Mouse (Mus musculus): ENCODE results near the gene Cdx4. TPM values are rescaled to one million over a fixed set of nuclear protein-coding genes. Genes with fewer than 3 reads are reported as not detected.

Cdx4 gene
- polyA plus RNA-seq (2015; fragmentation: Nextera tagmentation; extraction: Ambion mirVana) = not detected in 2 replicates

GRCm38 (mm10) chrX:103321146-103321545 lies at the start of gene Cdx4:
Gene Cdx4 (plus strand): TSS chrX:103321398.
- H3K4me3 ChIP-seq (ENCODE audit: low read length) = 0 out of 2 replicates have a peak within 1 kb of the TSS, but pooled peaks have one; percentile 12

GRCm38 (mm10) chrX:103274325-103274724 lies 46.9 kb upstream of the Cdx4 start:
- Histone ChIP-seq H3K9me3 (ENCODE audit: control insufficient read depth, low read length) (no peaks in the 10 kb centered on the region), H3K9ac (ENCODE audit: low read depth, low read length) (no peak overlapping the region), H3K36me3 (ENCODE audit: control insufficient read depth, insufficient read depth, low read length) (no peaks in the 10 kb centered on the region), H3K4me1 (ENCODE audit: control insufficient read depth, insufficient read depth, low read length) (no peaks in the 10 kb centered on the region), H3K4me3 (ENCODE audit: low read length) (no peak overlapping the region), H3K4me2 (ENCODE audit: low read depth, low read length) (no peak overlapping the region), H3K27me3 (replicated peaks; ENCODE audit: control insufficient read depth, insufficient read depth, low read length) (no peaks in the 10 kb centered on the region), H3K27ac (ENCODE audit: low read length) (no peak overlapping the region)
- ATAC-seq = no peak
- WGBS = 85% methylated on average over 4 of the region's 5 CpGs

More at GRCm38 (mm10) chrX:103321146-103321545, at the start of gene Cdx4:
- no peak within 1 kb of the TSS for H3K9ac ChIP-seq (ENCODE audit: low read depth, low read length)
- H3K9me3 ChIP-seq (ENCODE audit: control insufficient read depth, low read length) = no peaks in the 10 kb centered on the region
- H3K27me3 ChIP-seq (replicated peaks; ENCODE audit: control insufficient read depth, insufficient read depth, low read length) = peaks cover 25% of the 10 kb centered on the region
- WGBS = 38% methylated on average over 13 of the region's 13 CpGs
- no peaks in the 10 kb centered on the region for H3K4me1 ChIP-seq (ENCODE audit: control insufficient read depth, insufficient read depth, low read length)
- no peak within 1 kb of the TSS for H3K4me2 ChIP-seq (ENCODE audit: low read depth, low read length)
- H3K27ac ChIP-seq (ENCODE audit: low read length) = no peak within 1 kb of the TSS
- no peaks in the 10 kb centered on the region for H3K36me3 ChIP-seq (ENCODE audit: control insufficient read depth, insufficient read depth, low read length)
- no peak for ATAC-seq

- Histone ChIP-seq H3K4me3 (ENCODE audit: low read length) (no peak overlapping the region), H3K9me3 (ENCODE audit: control insufficient read depth, low read length) (no peaks in the 10 kb centered on the region), H3K36me3 (ENCODE audit: control insufficient read depth, insufficient read depth, low read length) (no peaks in the 10 kb centered on the region), H3K4me1 (ENCODE audit: control insufficient read depth, insufficient read depth, low read length) (no peaks in the 10 kb centered on the region), H3K4me2 (ENCODE audit: low read depth, low read length) (no peak overlapping the region), H3K27me3 (replicated peaks; ENCODE audit: control insufficient read depth, insufficient read depth, low read length) (peaks cover 5% of the 10 kb centered on the region; the same call in 1 of the 2 replicates), H3K9ac (ENCODE audit: low read depth, low read length) (no peak overlapping the region), H3K27ac (ENCODE audit: low read length) (no peak overlapping the region)
- WGBS = 31% methylated on average over 4 of the region's 4 CpGs
- no peak for ATAC-seq
These were observed 34.1 kb upstream of the Cdx4 start for GRCm38 (mm10) chrX:103286899-103287722.

GRCm38 (mm10) chrX:103287846-103288377 lies 33.3 kb upstream of the Cdx4 start:
- peak; percentile 42; the same call in 1 of the 2 replicates for ATAC-seq
- H3K4me1 ChIP-seq (ENCODE audit: control insufficient read depth, insufficient read depth, low read length) = no peaks in the 10 kb centered on the region
- no peaks in the 10 kb centered on the region for H3K9me3 ChIP-seq (ENCODE audit: control insufficient read depth, low read length)
- H3K27ac ChIP-seq (ENCODE audit: low read length) = no peak overlapping the region
- H3K4me2 ChIP-seq (ENCODE audit: low read depth, low read length) = no peak overlapping the region
- WGBS = 29% methylated on average over 10 of the region's 10 CpGs
- H3K36me3 ChIP-seq (ENCODE audit: control insufficient read depth, insufficient read depth, low read length) = no peaks in the 10 kb centered on the region
- H3K4me3 ChIP-seq (ENCODE audit: low read length) = no peak overlapping the region
- peaks cover 5% of the 10 kb centered on the region; the same call in 1 of the 2 replicates for H3K27me3 ChIP-seq (replicated peaks; ENCODE audit: control insufficient read depth, insufficient read depth, low read length)
- H3K9ac ChIP-seq (ENCODE audit: low read depth, low read length) = no peak overlapping the region

- Histone ChIP-seq H3K36me3 (ENCODE audit: control insufficient read depth, insufficient read depth, low read length) (no peaks in the 10 kb centered on the region), H3K4me2 (ENCODE audit: low read depth, low read length) (peak overlapping the region; percentile 43), H3K27ac (ENCODE audit: low read length) (no peak overlapping the region), H3K4me3 (ENCODE audit: low read length) (peak overlapping the region; percentile 23), H3K9me3 (ENCODE audit: control insufficient read depth, low read length) (no peaks in the 10 kb centered on the region), H3K27me3 (replicated peaks; ENCODE audit: control insufficient read depth, insufficient read depth, low read length) (peaks cover 5% of the 10 kb centered on the region; the same call in 1 of the 2 replicates), H3K4me1 (ENCODE audit: control insufficient read depth, insufficient read depth, low read length) (no peaks in the 10 kb centered on the region), H3K9ac (ENCODE audit: low read depth, low read length) (no peak overlapping the region)
- WGBS = 25% methylated on average over 25 of the region's 25 CpGs
- peak; percentile 53; the same call in 1 of the 2 replicates for ATAC-seq
These were observed 32.5 kb upstream of the Cdx4 start for GRCm38 (mm10) chrX:103288485-103289330.

GRCm38 (mm10) chrX:103298937-103299336 lies 22.3 kb upstream of the Cdx4 start:
- no peak overlapping the region for H3K9ac ChIP-seq (ENCODE audit: low read depth, low read length)
- H3K9me3 ChIP-seq (ENCODE audit: control insufficient read depth, low read length) = no peaks in the 10 kb centered on the region
- H3K4me1 ChIP-seq (ENCODE audit: control insufficient read depth, insufficient read depth, low read length) = no peaks in the 10 kb centered on the region
- H3K27me3 ChIP-seq (replicated peaks; ENCODE audit: control insufficient read depth, insufficient read depth, low read length) = no peaks in the 10 kb centered on the region; the same call in 1 of the 2 replicates
- no peaks in the 10 kb centered on the region for H3K36me3 ChIP-seq (ENCODE audit: control insufficient read depth, insufficient read depth, low read length)
- ATAC-seq = no peak
- H3K4me3 ChIP-seq (ENCODE audit: low read length) = no peak overlapping the region
- H3K27ac ChIP-seq (ENCODE audit: low read length) = no peak overlapping the region
- 47% methylated on average over 4 of the region's 4 CpGs for WGBS
- H3K4me2 ChIP-seq (ENCODE audit: low read depth, low read length) = no peak overlapping the region

- no peaks in the 10 kb centered on the region for H3K4me1 ChIP-seq (ENCODE audit: control insufficient read depth, insufficient read depth, low read length)
- H3K9me3 ChIP-seq (ENCODE audit: control insufficient read depth, low read length) = no peaks in the 10 kb centered on the region
- H3K36me3 ChIP-seq (ENCODE audit: control insufficient read depth, insufficient read depth, low read length) = no peaks in the 10 kb centered on the region
- no peak for ATAC-seq
- H3K4me2 ChIP-seq (ENCODE audit: low read depth, low read length) = no peak overlapping the region
- H3K27me3 ChIP-seq (replicated peaks; ENCODE audit: control insufficient read depth, insufficient read depth, low read length) = peaks cover 5% of the 10 kb centered on the region; the same call in 1 of the 2 replicates
- WGBS = 90% methylated on average over 1 of the region's 1 CpGs
- no peak overlapping the region for H3K4me3 ChIP-seq (ENCODE audit: low read length)
- no peak overlapping the region for H3K27ac ChIP-seq (ENCODE audit: low read length)
- no peak overlapping the region for H3K9ac ChIP-seq (ENCODE audit: low read depth, low read length)
These were observed 12.9 kb upstream of the Cdx4 start for GRCm38 (mm10) chrX:103308262-103308661.

- Histone ChIP-seq H3K36me3 (ENCODE audit: control insufficient read depth, insufficient read depth, low read length) (no peaks in the 10 kb centered on the region), H3K27ac (ENCODE audit: low read length) (no peak overlapping the region), H3K9ac (ENCODE audit: low read depth, low read length) (no peak overlapping the region), H3K4me1 (ENCODE audit: control insufficient read depth, insufficient read depth, low read length) (no peaks in the 10 kb centered on the region), H3K4me3 (ENCODE audit: low read length) (no peak overlapping the region), H3K9me3 (ENCODE audit: control insufficient read depth, low read length) (no peaks in the 10 kb centered on the region), H3K27me3 (replicated peaks; ENCODE audit: control insufficient read depth, insufficient read depth, low read length) (peaks cover 4% of the 10 kb centered on the region; the same call in 1 of the 2 replicates), H3K4me2 (ENCODE audit: low read depth, low read length) (no peak overlapping the region)
- WGBS = 88% methylated on average over 3 of the region's 3 CpGs
- ATAC-seq = no peak
These were observed 9.5 kb upstream of the Cdx4 start for GRCm38 (mm10) chrX:103311723-103312122.

GRCm38 (mm10) chrX:103314146-103314545 lies 7.1 kb upstream of the Cdx4 start:
- Histone ChIP-seq H3K27me3 (replicated peaks; ENCODE audit: control insufficient read depth, insufficient read depth, low read length) (peaks cover 8% of the 10 kb centered on the region; the same call in 1 of the 2 replicates), H3K9me3 (ENCODE audit: control insufficient read depth, low read length) (no peaks in the 10 kb centered on the region), H3K4me3 (ENCODE audit: low read length) (no peak overlapping the region), H3K4me1 (ENCODE audit: control insufficient read depth, insufficient read depth, low read length) (no peaks in the 10 kb centered on the region), H3K27ac (ENCODE audit: low read length) (no peak overlapping the region), H3K4me2 (ENCODE audit: low read depth, low read length) (no peak overlapping the region), H3K36me3 (ENCODE audit: control insufficient read depth, insufficient read depth, low read length) (no peaks in the 10 kb centered on the region), H3K9ac (ENCODE audit: low read depth, low read length) (no peak overlapping the region)
- 76% methylated on average over 6 of the region's 6 CpGs for WGBS
- no peak for ATAC-seq
